Mouse (Mus musculus) thymus, postnatal 10 days (tissue): ENCODE measurements around the gene Zfp335.
"Not testable (repeated sequence)": the region's sequence is repeated elsewhere in the genome, so short reads cannot be mapped to it uniquely, and the experiment has no call there.

ENCODE experiments used
- DNase-seq, 2 experiments: peaks; one replicate each; pipeline ENCODE4 v3.0.0; 2021; ENCODE audit warnings: low spot score in 2 of 2

Gene Zfp335

GRCm38 (mm10) chr2:164894048-164894447 is 17.5 kb downstream of the Zfp335 start:
- no peak for DNase-seq

DNA sequence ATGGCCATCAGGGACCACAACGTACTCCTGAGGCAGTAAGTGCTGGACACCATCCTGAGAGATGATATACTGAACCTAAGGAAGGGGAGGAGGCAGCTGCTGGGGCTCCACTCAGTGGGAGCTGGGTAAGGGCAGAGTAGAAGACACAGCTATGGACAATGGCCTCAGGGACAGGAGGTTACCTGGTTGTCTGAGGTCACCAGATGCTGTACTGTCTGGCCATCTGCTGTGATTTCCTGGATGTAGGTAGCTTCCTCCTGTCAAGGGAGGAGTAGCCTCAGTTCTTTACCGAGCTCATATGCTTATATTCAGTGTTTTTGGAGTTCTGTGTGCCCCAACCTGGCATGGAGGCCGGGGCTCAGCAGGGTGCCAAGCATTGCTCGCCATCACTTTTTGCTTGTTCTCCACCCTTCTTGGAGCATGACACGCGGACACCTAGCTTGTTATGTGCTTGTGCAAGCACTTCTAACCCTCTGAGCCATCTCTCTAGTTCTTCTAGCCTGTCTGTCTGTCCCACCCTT is 18.8 kb downstream of the Zfp335 start:
- DNase-seq = no peak

DNA sequence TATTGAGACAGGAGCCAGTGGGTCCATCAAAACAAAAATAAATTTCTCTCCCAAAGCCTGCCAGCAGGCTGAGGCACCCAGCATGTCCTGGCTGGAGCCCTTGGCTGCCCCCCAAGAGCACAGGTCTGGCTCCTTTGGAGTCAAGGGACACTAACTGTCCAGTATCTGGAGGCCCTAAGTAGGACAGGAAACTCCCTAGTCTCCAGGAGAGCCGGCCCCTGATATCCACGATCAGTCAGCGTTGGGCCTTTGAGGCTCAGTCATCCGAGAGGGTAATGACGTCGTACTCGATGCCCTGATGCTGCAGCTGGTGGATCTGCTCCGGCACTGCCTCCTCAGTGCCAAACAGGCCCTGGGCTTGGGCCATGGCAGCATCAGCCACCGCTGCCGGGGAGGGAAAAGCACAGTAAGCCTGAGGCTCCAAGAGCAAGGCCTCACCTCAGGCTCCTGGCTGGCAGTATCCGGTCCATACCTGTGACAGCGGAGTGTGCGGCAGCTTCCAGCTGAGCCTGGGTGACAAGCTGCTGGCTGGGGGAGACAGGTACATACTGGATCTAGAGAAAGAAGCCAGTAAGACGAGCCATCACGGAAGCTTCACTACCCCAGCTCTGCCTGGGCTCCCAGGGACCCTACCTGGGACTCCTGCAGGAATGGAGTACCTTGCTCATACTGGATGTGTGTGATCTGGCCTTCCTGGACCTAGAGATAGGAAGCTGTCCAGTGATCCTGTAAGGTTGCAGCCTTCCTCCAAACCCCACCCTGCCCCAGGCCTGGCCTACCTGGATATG is 19.5 kb downstream of the Zfp335 start:
- DNase-seq = no peak

GRCm38 (mm10) chr2:164891056-164891834 is 20.3 kb downstream of the Zfp335 start:
- DNase-seq = no peak

DNA sequence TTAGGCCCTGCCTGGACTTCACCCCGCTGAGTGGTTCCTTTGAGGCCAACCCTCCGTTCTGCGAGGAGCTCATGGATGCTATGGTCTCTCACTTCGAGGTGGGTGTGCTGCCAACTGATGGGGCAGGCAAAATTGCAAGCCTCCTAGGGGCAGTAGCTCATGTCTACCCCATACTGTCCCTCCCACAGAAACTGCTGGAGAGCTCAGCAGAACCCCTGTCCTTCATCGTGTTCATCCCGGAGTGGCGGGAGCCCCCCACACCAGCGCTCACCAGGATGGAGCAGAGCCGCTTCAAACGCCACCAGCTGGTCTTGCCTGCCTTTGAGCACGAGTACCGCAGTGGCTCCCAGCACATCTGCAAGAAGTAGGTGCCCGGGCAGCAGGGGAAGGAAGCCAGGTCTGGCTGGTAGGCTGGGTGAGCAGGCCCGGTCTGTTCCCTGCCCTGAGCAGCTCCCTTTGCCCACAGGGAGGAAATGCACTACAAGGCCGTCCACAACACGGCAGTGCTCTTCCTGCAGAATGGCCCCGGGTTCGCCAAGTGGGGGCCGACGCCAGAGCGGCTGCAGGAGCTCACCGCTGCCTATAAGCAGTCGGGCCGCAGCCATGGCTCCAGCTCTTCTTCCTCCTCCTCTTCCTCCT is 21.0 kb downstream of the Zfp335 start:
- no peak for DNase-seq

- DNase-seq = no peak
These were observed 21.6 kb downstream of the Zfp335 start for GRCm38 (mm10) chr2:164889960-164890359.

GRCm38 (mm10) chr2:164888996-164889395 is 22.6 kb downstream of the Zfp335 start:
- DNase-seq = no peak

DNA sequence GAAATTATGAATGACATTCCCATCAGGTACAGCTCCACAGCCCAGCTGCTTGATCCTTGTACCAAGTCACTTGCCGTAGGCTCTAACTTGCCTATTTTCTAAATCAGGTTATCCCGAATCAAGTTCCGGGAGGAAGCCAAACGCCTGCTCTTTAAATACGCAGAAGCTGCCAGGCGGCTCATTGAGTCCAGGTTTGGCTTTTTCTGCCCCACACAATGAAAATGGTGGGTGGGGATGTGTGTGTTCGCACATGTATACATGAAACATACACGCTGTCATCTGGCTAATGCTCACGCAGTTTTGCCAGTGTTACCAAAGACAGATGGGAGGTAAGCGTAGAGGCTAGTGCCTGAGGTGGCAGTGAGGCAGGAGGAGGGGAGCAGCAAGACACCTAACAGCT is 24.9 kb downstream of the Zfp335 start:
- DNase-seq = no peak

- no peak for DNase-seq
These were observed 25.8 kb downstream of the Zfp335 start for GRCm38 (mm10) chr2:164885788-164886187.

- no peak for DNase-seq
These were observed 28.9 kb downstream of the Zfp335 start for GRCm38 (mm10) chr2:164882619-164883018.

- peak; percentile 93 to 95 for DNase-seq
These were observed 31.8 kb downstream of the Zfp335 start for GRCm38 (mm10) chr2:164879568-164880277.

- DNase-seq = peak; percentile 93 to 97
These were observed 32.4 kb downstream of the Zfp335 start, which contains the start of gene Pcif1 for GRCm38 (mm10) chr2:164879228-164879567. Gene Pcif1, plus strand, starts transcription at chr2:164879304.

DNA sequence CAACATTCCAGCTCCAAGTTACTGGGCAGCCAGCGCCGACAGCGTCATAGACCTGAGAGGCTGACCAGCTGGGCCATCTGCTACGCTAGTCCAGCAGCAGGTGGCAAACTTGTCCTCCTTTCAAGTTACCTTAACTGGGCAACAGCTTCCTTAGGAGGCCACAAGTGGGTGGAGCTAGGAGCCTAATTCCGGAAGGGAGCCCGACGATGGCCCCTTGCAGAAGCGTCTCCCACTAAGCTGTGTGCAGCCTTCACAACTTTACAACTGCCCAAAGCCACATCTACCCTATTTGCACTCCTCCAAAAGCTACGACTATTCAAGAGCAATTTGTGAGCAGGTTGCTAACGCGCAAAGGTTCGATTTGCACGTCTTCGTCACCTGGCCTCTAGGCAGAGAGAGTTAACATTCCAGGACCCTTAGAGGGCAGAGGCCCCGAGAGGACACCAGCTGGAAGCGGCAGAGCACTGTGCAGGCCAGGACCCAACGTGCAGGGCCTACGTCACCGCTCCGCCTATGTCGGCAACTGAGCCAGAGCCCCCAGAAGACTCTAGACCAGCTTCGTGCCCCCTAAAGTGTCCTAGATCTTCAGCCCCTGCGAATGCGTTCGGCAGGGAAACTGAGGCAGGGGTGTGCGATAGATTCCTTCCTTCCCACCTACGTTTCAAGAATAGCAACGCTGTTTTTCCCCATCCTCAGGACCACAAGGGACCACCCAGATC is 32.9 kb downstream of the Zfp335 start:
- DNase-seq = peak; percentile 43 to 58

DNA sequence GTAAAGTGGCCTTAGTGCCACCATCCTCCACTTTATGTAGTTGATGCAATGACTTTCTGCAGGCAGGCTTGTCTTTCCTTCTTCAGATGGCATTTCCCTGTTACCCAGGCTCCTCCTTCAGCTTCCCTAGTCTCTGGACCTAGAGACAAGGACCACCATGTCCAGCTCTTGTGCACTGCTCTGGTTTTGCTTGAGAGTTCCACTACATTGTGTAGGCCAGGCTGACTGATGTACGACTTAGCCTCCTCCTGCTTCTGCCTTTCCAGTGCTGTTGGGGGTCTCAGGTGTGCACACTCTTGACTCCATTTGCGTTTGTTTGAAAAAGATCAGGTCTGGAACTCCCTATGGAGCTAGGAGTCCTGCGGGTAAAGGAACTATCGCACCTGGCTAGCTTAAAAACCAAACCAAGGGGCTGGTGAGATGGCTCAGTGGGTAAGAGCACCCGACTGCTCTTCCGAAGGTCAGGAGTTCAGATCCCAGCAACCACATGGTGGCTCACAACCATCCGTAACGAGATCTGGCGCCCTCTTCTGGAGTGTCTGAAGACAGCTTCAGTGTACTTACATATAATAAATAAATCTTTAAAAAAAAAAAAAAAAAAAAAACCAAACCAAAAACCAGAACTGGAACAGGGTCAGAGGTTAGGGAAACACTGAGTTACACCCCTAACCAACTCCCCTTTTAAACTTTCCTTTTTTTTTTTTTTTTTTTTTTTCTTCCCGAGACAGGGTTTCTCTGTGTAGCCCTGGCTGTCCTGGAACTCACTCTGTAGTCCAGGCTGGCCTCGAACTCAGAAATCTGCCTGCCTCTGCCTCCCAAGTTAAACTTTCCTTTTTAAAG is 34.0 kb downstream of the Zfp335 start:
- not testable (repeated sequence) for DNase-seq

GRCm38 (mm10) chr2:164875648-164876047 is 35.9 kb downstream of the Zfp335 start:
- DNase-seq = not testable (repeated sequence)

DNA sequence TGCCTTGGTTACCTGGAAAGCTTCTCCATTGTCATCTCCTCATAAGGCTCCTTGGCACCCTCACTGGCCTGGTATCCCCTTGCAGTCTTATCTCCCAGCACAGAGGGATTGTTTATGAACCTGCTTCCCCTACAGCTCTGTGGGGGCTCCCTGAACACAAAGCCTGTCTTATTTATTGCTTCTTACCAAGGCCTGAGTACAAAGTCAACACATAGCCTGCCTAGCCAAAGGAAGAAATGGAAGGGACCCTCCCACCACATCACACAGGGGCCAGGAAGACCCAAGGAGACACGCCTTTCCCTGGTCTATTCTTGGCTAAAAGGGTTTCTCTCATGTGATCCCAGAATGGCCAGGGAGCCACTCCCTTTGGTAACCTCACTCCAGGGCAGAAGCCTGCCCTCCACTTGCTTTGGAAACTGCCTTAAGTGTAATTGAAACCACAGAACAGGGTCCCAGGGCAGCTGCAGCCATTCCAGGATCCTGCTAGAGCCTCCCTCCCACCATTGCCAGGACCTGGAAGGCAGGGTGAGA is 37.3 kb downstream of the Zfp335 start:
- no peak for DNase-seq

DNA sequence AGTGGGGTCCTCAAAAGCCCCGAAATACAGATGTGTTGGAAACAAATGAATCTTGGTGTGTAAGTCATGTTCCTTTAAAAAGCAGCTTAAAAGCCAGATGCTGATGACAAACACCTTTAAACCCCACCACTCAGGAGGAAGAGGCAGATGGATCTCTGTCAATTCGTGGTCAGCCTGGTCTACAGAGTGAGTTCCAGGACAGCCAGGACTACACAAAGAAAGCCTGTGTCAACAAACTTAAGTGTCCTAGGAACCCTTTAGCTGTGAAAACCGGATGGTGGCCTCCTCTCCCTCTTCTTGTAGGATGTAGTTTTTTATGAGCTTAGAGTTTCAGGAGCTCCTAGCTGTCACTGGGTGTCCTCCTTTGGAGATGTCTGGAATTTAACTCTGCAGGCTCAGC is 37.9 kb downstream of the Zfp335 start:
- no peak for DNase-seq

GRCm38 (mm10) chr2:164871602-164872303 is 39.8 kb downstream of the Zfp335 start:
- no peak for DNase-seq

GRCm38 (mm10) chr2:164868491-164868890 is 43.1 kb downstream of the Zfp335 start:
- DNase-seq = no peak
